21 mouse cellular contexts compared by ENCODE assay signal in genomic region chr14:57863129-57863528, GRCm38 (mm10). TPM values are rescaled to one million over a fixed set of nuclear protein-coding genes. Genes with fewer than 3 reads are reported as not detected.
DNase-seq lines count a peak whose midpoint lies in the region; ATAC-seq and TF ChIP-seq lines count a peak whose summit lies in the region.
"Had no signal": no experiment of that assay in that cellular context is flagged by ENCODE, and none has a peak within 500 bp of the region (broad histone marks: within the 10 kb centered on the region; RNA-seq: fewer than 3 reads in every experiment).

No protein-coding gene starts in this region.

- no peak overlapping the region for H3K9ac ChIP-seq in heart, embryonic 11.5 days (ENCODE audit: low read depth, low read length)
- H3K9ac ChIP-seq in kidney, postnatal 0 days (ENCODE audit: low read depth, low read length), result no peak overlapping the region
- H3K9ac ChIP-seq in kidney, embryonic 15.5 days, result no peak overlapping the region
- H3K9ac ChIP-seq in midbrain, postnatal 0 days (replicated peaks; ENCODE audit: low read length, poor library complexity, severe bottlenecking), result no peak overlapping the region
- H3K9ac ChIP-seq: embryonic facial prominence, embryonic 12.5 days; forebrain, embryonic 15.5 days; heart, embryonic 15.5 days; hindbrain, embryonic 12.5 days had no signal

- ATAC-seq in heart, embryonic 11.5 days (replicated peaks; ENCODE audit: insufficient number of reproducible peaks, low FRiP score, low TSS enrichment), result no peak
- ATAC-seq in kidney, postnatal 0 days (replicated peaks; ENCODE audit: low FRiP score, low read depth), result no peak
- ATAC-seq in kidney, embryonic 15.5 days (replicated peaks; ENCODE audit: low FRiP score), result no peak
- ATAC-seq in midbrain, postnatal 0 days (ENCODE audit: low FRiP score), result no peak
- ATAC-seq: forebrain, embryonic 15.5 days; hindbrain, embryonic 16.5 days; inflammation-experienced regulatory T-cells, adult 6 months had no signal

- peaks cover 55% of the 10 kb centered on the region for H3K36me3 ChIP-seq in heart, embryonic 10.5 days
- peaks cover 11% of the 10 kb centered on the region; the same call in 1 of the 2 replicates for H3K36me3 ChIP-seq in heart, embryonic 11.5 days (ENCODE audit: control insufficient read depth, insufficient read depth, low read length)
- peaks cover 14% of the 10 kb centered on the region for H3K36me3 ChIP-seq in kidney, postnatal 0 days (ENCODE audit: insufficient read depth, low read length)
- peaks cover 74% of the 10 kb centered on the region for H3K36me3 ChIP-seq in kidney, embryonic 15.5 days
- peaks cover 25% of the 10 kb centered on the region for H3K36me3 ChIP-seq in midbrain, postnatal 0 days (ENCODE audit: insufficient read depth, low read length)

- no peak overlapping the region for H3K4me2 ChIP-seq in heart, embryonic 11.5 days
- H3K4me2 ChIP-seq in kidney, postnatal 0 days (ENCODE audit: low read length), result no peak overlapping the region
- no peak overlapping the region for H3K4me2 ChIP-seq in kidney, embryonic 15.5 days
- H3K4me2 ChIP-seq in midbrain, postnatal 0 days (ENCODE audit: low read depth, low read length, poor library complexity, severe bottlenecking), result no peak overlapping the region
- H3K4me2 ChIP-seq: embryonic facial prominence, embryonic 12.5 days; forebrain, embryonic 15.5 days; heart, embryonic 15.5 days; hindbrain, embryonic 12.5 days had no signal

- H3K4me3 ChIP-seq in heart, embryonic 10.5 days, result no peak overlapping the region
- H3K4me3 ChIP-seq in heart, embryonic 11.5 days (ENCODE audit: low read depth, low read length), result no peak overlapping the region
- no peak overlapping the region for H3K4me3 ChIP-seq in kidney, postnatal 0 days (replicated peaks; ENCODE audit: low read depth, low read length)
- no peak overlapping the region for H3K4me3 ChIP-seq in kidney, embryonic 15.5 days (replicated peaks)
- H3K4me3 ChIP-seq in midbrain, postnatal 0 days (ENCODE audit: low read depth, low read length), result no peak overlapping the region
- H3K4me3 ChIP-seq: embryonic facial prominence, embryonic 12.5 days; forebrain, embryonic 15.5 days; heart, adult 2 months; heart, embryonic 15.5 days; hindbrain, embryonic 12.5 days had no signal

- 49% methylated on average over 2 of the region's 2 CpGs for WGBS in heart, embryonic 10.5 days
- 52% methylated on average over 2 of the region's 2 CpGs for WGBS in heart, embryonic 11.5 days (ENCODE audit: insufficient replicate concordance)
- WGBS in kidney, postnatal 0 days, result 57% methylated on average over 2 of the region's 2 CpGs
- 71% methylated on average over 2 of the region's 2 CpGs for WGBS in kidney, embryonic 15.5 days
- whole genome bisulfite sequencing in midbrain, postnatal 0 days, result 88% methylated on average over 2 of the region's 2 CpGs

- H3K9me3 ChIP-seq in heart, embryonic 10.5 days, result no peaks in the 10 kb centered on the region
- no peaks in the 10 kb centered on the region for H3K9me3 ChIP-seq in heart, embryonic 11.5 days (replicated peaks; ENCODE audit: control insufficient read depth, low read length)
- H3K9me3 ChIP-seq in kidney, postnatal 0 days (replicated peaks; ENCODE audit: low read length), result no peaks in the 10 kb centered on the region
- no peaks in the 10 kb centered on the region for H3K9me3 ChIP-seq in kidney, embryonic 15.5 days (replicated peaks)
- H3K9me3 ChIP-seq in midbrain, postnatal 0 days (ENCODE audit: low read length), result no peaks in the 10 kb centered on the region
- H3K9me3 ChIP-seq: embryonic facial prominence, embryonic 12.5 days; forebrain, embryonic 15.5 days; heart, embryonic 15.5 days; hindbrain, embryonic 12.5 days had no signal

- H3K27me3 ChIP-seq in heart, embryonic 10.5 days (ENCODE audit: insufficient read depth, poor library complexity, severe bottlenecking), result no peaks in the 10 kb centered on the region
- no peaks in the 10 kb centered on the region for H3K27me3 ChIP-seq in heart, embryonic 11.5 days (ENCODE audit: control insufficient read depth, insufficient read depth, low read length)
- H3K27me3 ChIP-seq in kidney, postnatal 0 days (ENCODE audit: insufficient read depth, low read length), result no peaks in the 10 kb centered on the region
- H3K27me3 ChIP-seq in kidney, embryonic 15.5 days, result no peaks in the 10 kb centered on the region
- H3K27me3 ChIP-seq in midbrain, postnatal 0 days (ENCODE audit: insufficient read depth, low read length), result no peaks in the 10 kb centered on the region
- H3K27me3 ChIP-seq: embryonic facial prominence, embryonic 12.5 days; forebrain, embryonic 15.5 days; heart, embryonic 15.5 days; hindbrain, embryonic 12.5 days had no signal

- H3K27ac ChIP-seq in heart, embryonic 10.5 days, result no peak overlapping the region
- H3K27ac ChIP-seq in heart, embryonic 11.5 days (ENCODE audit: low read depth, low read length), result no peak overlapping the region
- H3K27ac ChIP-seq in kidney, postnatal 0 days, result no peak overlapping the region
- H3K27ac ChIP-seq in kidney, embryonic 15.5 days, result no peak overlapping the region
- no peak overlapping the region for H3K27ac ChIP-seq in midbrain, postnatal 0 days (ENCODE audit: low read depth, low read length)
- H3K27ac ChIP-seq: embryonic facial prominence, embryonic 12.5 days; forebrain, embryonic 15.5 days; heart, adult 2 months; heart, embryonic 15.5 days; hindbrain, embryonic 12.5 days had no signal

- DNase-seq in heart, embryonic 10.5 days (ENCODE audit: low spot score), result peak; percentile 76
- peak; percentile 11 for DNase-seq in kidney, postnatal 0 days (ENCODE audit: low spot score)
- DNase-seq in lung, postnatal 36 days, result peak; percentile 17
- no peak for DNase-seq in lung, postnatal 4 days
- no peak for DNase-seq in midbrain, postnatal 0 days (ENCODE audit: low spot score)
- DNase-seq: adrenal gland, adult 8-10 months; adrenal gland, postnatal 36 days; cerebellum, adult 11 months; cerebellum, adult 8-10 months; cerebellum, postnatal 14 days; gastrocnemius, postnatal 10 days; heart, postnatal 4 days had no signal

- TF ChIP-seq CTCF in kidney, postnatal 0 days (IDR thresholded peaks at IDR 0.05; ENCODE audit: low read depth), result no peak
- TF ChIP-seq CTCF in midbrain, postnatal 0 days (IDR thresholded peaks at IDR 0.05), result no peak

- no peaks in the 10 kb centered on the region for H3K4me1 ChIP-seq in heart, embryonic 10.5 days
- no peaks in the 10 kb centered on the region for H3K4me1 ChIP-seq in heart, embryonic 11.5 days (ENCODE audit: control insufficient read depth, insufficient read depth, low read length)
- no peaks in the 10 kb centered on the region for H3K4me1 ChIP-seq in kidney, postnatal 0 days (replicated peaks; ENCODE audit: insufficient read depth, low read length)
- H3K4me1 ChIP-seq in kidney, embryonic 15.5 days, result no peaks in the 10 kb centered on the region
- H3K4me1 ChIP-seq in midbrain, postnatal 0 days (ENCODE audit: insufficient read depth, low read length), result no peaks in the 10 kb centered on the region
- H3K4me1 ChIP-seq: embryonic facial prominence, embryonic 12.5 days; forebrain, embryonic 15.5 days; heart, embryonic 15.5 days; hindbrain, embryonic 12.5 days had no signal

RNA-seq across cellular contexts. Expression of gene Zdhhc20, which starts 26.9 kb away (rescaled TPM):
- 46.7 and 52.1 TPM in 2 replicates for polyA plus RNA-seq in heart, embryonic 10.5 days (2016; fragmentation: Nextera tagmentation; extraction: Ambion mirVana)
- 39.5 and 52.8 TPM in 2 replicates for polyA plus RNA-seq in heart, embryonic 11.5 days (2014; fragmentation: Nextera tagmentation; extraction: Ambion mirVana)
- 46.1 and 53.2 TPM in 2 replicates for polyA plus RNA-seq in kidney, postnatal 0 days (2015; fragmentation: Nextera tagmentation; extraction: Ambion mirVana)
- polyA plus RNA-seq in kidney, embryonic 15.5 days (2015; fragmentation: Nextera tagmentation; extraction: Ambion mirVana), result 70.8 and 77.5 TPM in 2 replicates
- 21.5 and 37.3 TPM in 2 replicates for total RNA-seq in midbrain, postnatal 0 days (2014; rRNA removed)
- 25.6 and 33.2 TPM in 2 replicates for polyA plus RNA-seq in midbrain, postnatal 0 days (2015; fragmentation: Nextera tagmentation; extraction: Ambion mirVana)

RNA-seq across cellular contexts. Expression of gene Mrpl57, which starts 37.1 kb away (rescaled TPM):
- 150 and 155 TPM in 2 replicates for polyA plus RNA-seq in heart, embryonic 10.5 days (2016; fragmentation: Nextera tagmentation; extraction: Ambion mirVana)
- polyA plus RNA-seq in heart, embryonic 11.5 days (2014; fragmentation: Nextera tagmentation; extraction: Ambion mirVana), result 138 and 143 TPM in 2 replicates
- 224 and 230 TPM in 2 replicates for polyA plus RNA-seq in kidney, postnatal 0 days (2015; fragmentation: Nextera tagmentation; extraction: Ambion mirVana)
- 146 and 147 TPM in 2 replicates for polyA plus RNA-seq in kidney, embryonic 15.5 days (2015; fragmentation: Nextera tagmentation; extraction: Ambion mirVana)
- 45.4 and 48.3 TPM in 2 replicates for total RNA-seq in midbrain, postnatal 0 days (2014; rRNA removed)
- 205 and 218 TPM in 2 replicates for polyA plus RNA-seq in midbrain, postnatal 0 days (2015; fragmentation: Nextera tagmentation; extraction: Ambion mirVana)

RNA-seq across cellular contexts. Expression of gene Ska3, which starts 37.1 kb away (rescaled TPM):
- 35.1 and 44.7 TPM in 2 replicates for polyA plus RNA-seq in heart, embryonic 10.5 days (2016; fragmentation: Nextera tagmentation; extraction: Ambion mirVana)
- 32.6 and 34.3 TPM in 2 replicates for polyA plus RNA-seq in heart, embryonic 11.5 days (2014; fragmentation: Nextera tagmentation; extraction: Ambion mirVana)
- polyA plus RNA-seq in kidney, postnatal 0 days (2015; fragmentation: Nextera tagmentation; extraction: Ambion mirVana), result 12.9 and 16.2 TPM in 2 replicates
- 43.1 and 44.1 TPM in 2 replicates for polyA plus RNA-seq in kidney, embryonic 15.5 days (2015; fragmentation: Nextera tagmentation; extraction: Ambion mirVana)
- 2.4 and 4.2 TPM in 2 replicates for total RNA-seq in midbrain, postnatal 0 days (2014; rRNA removed)
- 3.9 and 4.2 TPM in 2 replicates for polyA plus RNA-seq in midbrain, postnatal 0 days (2015; fragmentation: Nextera tagmentation; extraction: Ambion mirVana)

Comparison
In these comparisons a context has a peak if more than half of its experiments do, and no peak if none do; other contexts are left out.
1. DNase-seq: peak in heart, embryonic 10.5 days (single experiment), kidney, postnatal 0 days (single experiment) and lung, postnatal 36 days (single experiment); none in lung, postnatal 4 days (0 of 2) and midbrain, postnatal 0 days (single experiment).